Mouse (Mus musculus) neural tube, embryonic 13.5 days (tissue): Measurements from ENCODE around the gene Adam17. TPM values are rescaled to one million over a fixed set of nuclear protein-coding genes. Genes with fewer than 3 reads are reported as not detected.

Source experiments
- ATAC-seq: fragments of 200-750 bp; cut with Nextera tagmentation; 2 replicates; pipeline ENCODE4 v1.8.0; 2017; ENCODE audit warnings: low read depth, mild to moderate bottlenecking, moderate TSS enrichment, moderate library complexity
- H3K27ac ChIP-seq: fragments of 300-500 bp; sonication (generic); replicated peaks from 2 replicates; pipeline ENCODE4 v1.5.1; 2015; ENCODE audit warnings: moderate library complexity, mild to moderate bottlenecking, inconsistent platforms
- H3K27me3 ChIP-seq: fragments of 300-500 bp; sonication (generic); 2 replicates; pipeline ENCODE4 v1.6.1; 2015; ENCODE audit warnings: mild to moderate bottlenecking, inconsistent platforms
- H3K36me3 ChIP-seq: fragments of 300-500 bp; sonication (generic); 2 replicates; pipeline ENCODE4 v1.6.1; 2015; ENCODE audit warnings: mild to moderate bottlenecking, inconsistent platforms
- H3K4me1 ChIP-seq: fragments of 300-500 bp; sonication (generic); replicated peaks from 2 replicates; pipeline ENCODE4 v1.6.1; 2015; ENCODE audit warnings: inconsistent platforms
- H3K4me2 ChIP-seq: fragments of 300-500 bp; sonication (generic); 2 replicates; pipeline ENCODE4 v1.6.1; 2015; ENCODE audit warnings: inconsistent platforms, mild to moderate bottlenecking, moderate library complexity
- H3K4me3 ChIP-seq: fragments of 300-500 bp; sonication (generic); 2 replicates; pipeline ENCODE4 v1.5.1; 2015; ENCODE audit warnings: mild to moderate bottlenecking, inconsistent platforms
- H3K9ac ChIP-seq: fragments of 300-500 bp; sonication (generic); 2 replicates; pipeline ENCODE4 v1.6.1; 2015; ENCODE audit warnings: moderate library complexity, mild to moderate bottlenecking, inconsistent platforms
- H3K9me3 ChIP-seq: fragments of 300-500 bp; sonication (generic); 2 replicates; pipeline ENCODE4 v1.6.1; 2016; ENCODE audit warnings: inconsistent platforms
- WGBS: fragments of 180-500 bp; shearing (Covaris S2); methylation state at CpG from one replicate; pipeline ENCODE4 v1.1.7; 2015; 5-methylcytosine and 5-hydroxymethylcytosine counted together
- polyA plus RNA-seq: library from polyadenylated mRNA; unstranded; fragments of >200 nt; fragmentation: Nextera tagmentation; extraction: Ambion mirVana; gene quantifications from 2 replicates; pipeline ENCODE4 v1.2.1, GENCODE M21; 2015

Gene Adam17
- polyA plus RNA-seq, 1 experiment from 2014 or later: 23.1 TPM

- no peak overlapping the region for H3K4me2 ChIP-seq
- no peaks in the 10 kb centered on the region for H3K27me3 ChIP-seq
- H3K9me3 ChIP-seq: no peaks in the 10 kb centered on the region
- H3K27ac ChIP-seq: no peak overlapping the region
- H3K4me3 ChIP-seq: no peak overlapping the region
- no peaks in the 10 kb centered on the region for H3K4me1 ChIP-seq
- 96% methylated on average over 5 of the region's 5 CpGs for WGBS
- H3K9ac ChIP-seq: no peak overlapping the region
- peaks cover 57% of the 10 kb centered on the region for H3K36me3 ChIP-seq
- no peak for ATAC-seq
These were observed 32.8 kb downstream of the Adam17 start for GRCm38 (mm10) chr12:21340674-21341073.

- no peak overlapping the region for H3K4me2 ChIP-seq
- no peak for ATAC-seq
- no peak overlapping the region for H3K27ac ChIP-seq
- H3K27me3 ChIP-seq: no peaks in the 10 kb centered on the region
- H3K4me1 ChIP-seq: no peaks in the 10 kb centered on the region
- 96% methylated on average over 5 of the region's 5 CpGs for WGBS
- no peaks in the 10 kb centered on the region for H3K9me3 ChIP-seq
- peaks cover 76% of the 10 kb centered on the region for H3K36me3 ChIP-seq
- H3K9ac ChIP-seq: no peak overlapping the region
- no peak overlapping the region for H3K4me3 ChIP-seq
These were observed 36.3 kb downstream of the Adam17 start for GRCm38 (mm10) chr12:21337171-21337570.

GRCm38 (mm10) chr12:21335869-21336268, 37.6 kb downstream of the Adam17 start:
- Histone ChIP-seq H3K27me3 (no peaks in the 10 kb centered on the region), H3K27ac (no peak overlapping the region), H3K9me3 (no peaks in the 10 kb centered on the region), H3K9ac (no peak overlapping the region), H3K4me2 (no peak overlapping the region), H3K4me3 (no peak overlapping the region), H3K4me1 (no peaks in the 10 kb centered on the region), H3K36me3 (peaks cover 79% of the 10 kb centered on the region)
- whole genome bisulfite sequencing: 88% methylated on average over 7 of the region's 7 CpGs
- no peak for ATAC-seq

GRCm38 (mm10) chr12:21333766-21334165, 39.7 kb downstream of the Adam17 start:
- no peak overlapping the region for H3K9ac ChIP-seq
- no peaks in the 10 kb centered on the region for H3K9me3 ChIP-seq
- peaks cover 78% of the 10 kb centered on the region for H3K36me3 ChIP-seq
- no peaks in the 10 kb centered on the region for H3K27me3 ChIP-seq
- no peak overlapping the region for H3K4me2 ChIP-seq
- no peak overlapping the region for H3K4me3 ChIP-seq
- WGBS: 97% methylated on average over 5 of the region's 5 CpGs
- no peaks in the 10 kb centered on the region for H3K4me1 ChIP-seq
- H3K27ac ChIP-seq: no peak overlapping the region
- no peak for ATAC-seq

- no peak for ATAC-seq
- whole genome bisulfite sequencing: 94% methylated on average over 7 of the region's 7 CpGs
- H3K36me3 ChIP-seq: peaks cover 80% of the 10 kb centered on the region
These were observed 40.4 kb downstream of the Adam17 start for GRCm38 (mm10) chr12:21333021-21333420.

GRCm38 (mm10) chr12:21331711-21332110, 41.7 kb downstream of the Adam17 start:
- H3K9ac ChIP-seq: no peak overlapping the region
- no peak overlapping the region for H3K4me2 ChIP-seq
- H3K36me3 ChIP-seq: peaks cover 87% of the 10 kb centered on the region
- no peak overlapping the region for H3K4me3 ChIP-seq
- no peaks in the 10 kb centered on the region for H3K9me3 ChIP-seq
- no peaks in the 10 kb centered on the region for H3K4me1 ChIP-seq
- ATAC-seq: no peak
- 66% methylated on average over 6 of the region's 6 CpGs for WGBS
- H3K27ac ChIP-seq: no peak overlapping the region
- H3K27me3 ChIP-seq: no peaks in the 10 kb centered on the region

More at GRCm38 (mm10) chr12:21333021-21333420, 40.4 kb downstream of the Adam17 start:
- Histone ChIP-seq H3K4me2 (no peak overlapping the region), H3K27ac (no peak overlapping the region), H3K9ac (no peak overlapping the region), H3K9me3 (no peaks in the 10 kb centered on the region), H3K27me3 (no peaks in the 10 kb centered on the region), H3K4me3 (no peak overlapping the region), H3K4me1 (no peaks in the 10 kb centered on the region)

- 95% methylated on average over 10 of the region's 10 CpGs for WGBS
- Histone ChIP-seq H3K27me3 (no peaks in the 10 kb centered on the region), H3K4me2 (no peak overlapping the region), H3K36me3 (peaks cover 87% of the 10 kb centered on the region), H3K4me3 (no peak overlapping the region), H3K9me3 (no peaks in the 10 kb centered on the region), H3K9ac (no peak overlapping the region), H3K27ac (no peak overlapping the region), H3K4me1 (no peaks in the 10 kb centered on the region)
- ATAC-seq: no peak
These were observed 42.4 kb downstream of the Adam17 start for GRCm38 (mm10) chr12:21330961-21331576.

- Histone ChIP-seq H3K27me3 (no peaks in the 10 kb centered on the region), H3K4me3 (no peak overlapping the region), H3K27ac (no peak overlapping the region), H3K4me2 (no peak overlapping the region), H3K4me1 (no peaks in the 10 kb centered on the region), H3K9ac (no peak overlapping the region), H3K9me3 (no peaks in the 10 kb centered on the region), H3K36me3 (peaks cover 87% of the 10 kb centered on the region)
- 95% methylated on average over 9 of the region's 9 CpGs for WGBS
- no peak for ATAC-seq
These were observed 43.6 kb downstream of the Adam17 start for GRCm38 (mm10) chr12:21329661-21330400.

GRCm38 (mm10) chr12:21326325-21326724, 47.1 kb downstream of the Adam17 start:
- Histone ChIP-seq H3K27me3 (no peaks in the 10 kb centered on the region), H3K9ac (no peak overlapping the region), H3K27ac (no peak overlapping the region), H3K9me3 (no peaks in the 10 kb centered on the region), H3K36me3 (peaks cover 85% of the 10 kb centered on the region), H3K4me3 (no peak overlapping the region), H3K4me2 (no peak overlapping the region), H3K4me1 (no peaks in the 10 kb centered on the region)
- ATAC-seq: no peak
- 90% methylated on average over 3 of the region's 3 CpGs for WGBS

GRCm38 (mm10) chr12:21325266-21325665, 48.2 kb downstream of the Adam17 start:
- Histone ChIP-seq H3K4me3 (no peak overlapping the region), H3K9me3 (no peaks in the 10 kb centered on the region), H3K9ac (no peak overlapping the region), H3K4me1 (no peaks in the 10 kb centered on the region), H3K36me3 (peaks cover 84% of the 10 kb centered on the region), H3K27me3 (no peaks in the 10 kb centered on the region), H3K4me2 (no peak overlapping the region), H3K27ac (no peak overlapping the region)
- no peak for ATAC-seq
- WGBS: 89% methylated on average over 8 of the region's 8 CpGs

- Histone ChIP-seq H3K9ac (no peak overlapping the region), H3K36me3 (peaks cover 77% of the 10 kb centered on the region)
These were observed 49.3 kb downstream of the Adam17 start for GRCm38 (mm10) chr12:21324101-21324500.

GRCm38 (mm10) chr12:21322856-21323255, 50.6 kb downstream of the Adam17 start:
- H3K36me3 ChIP-seq: peaks cover 65% of the 10 kb centered on the region
- 84% methylated on average over 9 of the region's 9 CpGs for WGBS

More at GRCm38 (mm10) chr12:21324101-21324500, 49.3 kb downstream of the Adam17 start:
- Histone ChIP-seq H3K9me3 (no peaks in the 10 kb centered on the region), H3K27ac (no peak overlapping the region), H3K4me2 (no peak overlapping the region), H3K4me3 (no peak overlapping the region), H3K27me3 (no peaks in the 10 kb centered on the region), H3K4me1 (no peaks in the 10 kb centered on the region)
- no peak for ATAC-seq
- WGBS: 42% methylated on average over 5 of the region's 5 CpGs

More at GRCm38 (mm10) chr12:21322856-21323255, 50.6 kb downstream of the Adam17 start:
- no peak overlapping the region for H3K4me2 ChIP-seq
- H3K9ac ChIP-seq: no peak overlapping the region
- no peaks in the 10 kb centered on the region for H3K4me1 ChIP-seq
- H3K4me3 ChIP-seq: no peak overlapping the region
- H3K27me3 ChIP-seq: no peaks in the 10 kb centered on the region
- H3K27ac ChIP-seq: no peak overlapping the region
- H3K9me3 ChIP-seq: no peaks in the 10 kb centered on the region
- no peak for ATAC-seq
